Mouse (Mus musculus): ENCODE measurements around the gene Cdc42bpb. TPM values are rescaled to one million over a fixed set of nuclear protein-coding genes. Genes with fewer than 3 reads are reported as not detected.

Cdc42bpb gene
- polyA plus RNA-seq, 1 experiment from 2014 or later: 27.7 TPM

GRCm38 (mm10) chr12:111411631-111412355 lies 34.3 kb upstream of the Cdc42bpb start:
- peaks cover 14% of the 10 kb centered on the region for H3K4me1 ChIP-seq (replicated peaks; ENCODE audit: insufficient read depth, low read length)
- H3K4me2 ChIP-seq (ENCODE audit: low read length): no peak overlapping the region
- no peaks in the 10 kb centered on the region for H3K27me3 ChIP-seq (ENCODE audit: insufficient read depth, low read length)
- H3K9me3 ChIP-seq (replicated peaks; ENCODE audit: low read length): no peaks in the 10 kb centered on the region
- H3K4me3 ChIP-seq (replicated peaks; ENCODE audit: low read depth, low read length): no peak overlapping the region
- no peak overlapping the region for H3K9ac ChIP-seq (ENCODE audit: low read depth, low read length)
- TF ChIP-seq CTCF (IDR thresholded peaks at IDR 0.05; ENCODE audit: low read depth): no peak
- no peaks in the 10 kb centered on the region for H3K36me3 ChIP-seq (ENCODE audit: insufficient read depth, low read length)
- H3K27ac ChIP-seq: 0 out of 2 replicates have a peak overlapping the region, but pooled peaks have one; percentile 81
- ATAC-seq (replicated peaks; ENCODE audit: low FRiP score, low read depth) (no peak), DNase-seq (ENCODE audit: low spot score) (no peak)
- WGBS: 80% methylated on average over 8 of the region's 8 CpGs

GRCm38 (mm10) chr12:111409583-111409982 lies 32.1 kb upstream of the Cdc42bpb start:
- peaks cover 13% of the 10 kb centered on the region for H3K4me1 ChIP-seq (replicated peaks; ENCODE audit: insufficient read depth, low read length)
- H3K4me3 ChIP-seq (replicated peaks; ENCODE audit: low read depth, low read length): no peak overlapping the region
- ATAC-seq (replicated peaks; ENCODE audit: low FRiP score, low read depth) (no peak), DNase-seq (ENCODE audit: low spot score) (no peak)
- TF ChIP-seq CTCF (IDR thresholded peaks at IDR 0.05; ENCODE audit: low read depth): no peak
- 0 out of 2 replicates have a peak, but pooled peaks cover 6% of the 10 kb centered on the region for H3K27me3 ChIP-seq (ENCODE audit: insufficient read depth, low read length)
- H3K9ac ChIP-seq (ENCODE audit: low read depth, low read length): no peak overlapping the region
- whole genome bisulfite sequencing: 41% methylated on average over 5 of the region's 5 CpGs
- no peaks in the 10 kb centered on the region for H3K9me3 ChIP-seq (replicated peaks; ENCODE audit: low read length)
- H3K36me3 ChIP-seq (ENCODE audit: insufficient read depth, low read length): no peaks in the 10 kb centered on the region
- H3K27ac ChIP-seq: no peak overlapping the region
- H3K4me2 ChIP-seq (ENCODE audit: low read length): no peak overlapping the region

DNA sequence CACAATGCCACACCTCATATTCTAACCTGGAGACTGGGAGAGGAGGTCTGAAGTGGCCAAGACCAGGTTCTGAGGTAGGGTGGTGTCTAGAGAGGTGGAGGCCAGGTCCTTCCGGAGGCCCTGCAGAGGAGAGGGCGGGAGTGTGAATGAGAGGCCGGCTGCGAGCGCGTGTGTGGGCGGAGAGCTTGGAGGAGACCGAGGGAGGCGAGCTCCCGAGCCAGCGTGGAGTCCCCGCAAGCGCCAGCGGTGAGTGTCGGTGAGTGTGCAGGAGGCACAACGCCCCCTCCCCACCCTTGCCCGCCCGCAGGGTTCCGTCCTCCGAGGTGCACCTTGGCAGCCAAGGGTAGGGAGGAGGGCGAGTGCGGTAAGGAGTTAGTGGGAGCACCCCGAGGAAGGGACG lies 29.1 kb upstream of the Cdc42bpb start, which contains the start of gene Lbhd2:
Gene Lbhd2 (plus strand): TSS at position 188 of the 400 bp plus-strand sequence.
- TF ChIP-seq CTCF (IDR thresholded peaks at IDR 0.05; ENCODE audit: low read depth): no peak
- no peaks in the 10 kb centered on the region for H3K36me3 ChIP-seq (ENCODE audit: insufficient read depth, low read length)
- peak within 1 kb of the TSS; percentile 54 for H3K4me2 ChIP-seq (ENCODE audit: low read length)
- peaks cover 10% of the 10 kb centered on the region for H3K4me1 ChIP-seq (replicated peaks; ENCODE audit: insufficient read depth, low read length)
- H3K4me3 ChIP-seq (replicated peaks; ENCODE audit: low read depth, low read length): peak within 1 kb of the TSS; percentile 23
- 4% methylated on average over 23 of the region's 24 CpGs for WGBS
- H3K27me3 ChIP-seq (ENCODE audit: insufficient read depth, low read length): 0 out of 2 replicates have a peak, but pooled peaks cover 6% of the 10 kb centered on the region
- no peak for ATAC-seq (replicated peaks; ENCODE audit: low FRiP score, low read depth)
- no peak for DNase-seq (ENCODE audit: low spot score)
- H3K27ac ChIP-seq: no peak within 1 kb of the TSS
- no peak within 1 kb of the TSS; the same call in 1 of the 2 replicates for H3K9ac ChIP-seq (ENCODE audit: low read depth, low read length)
- no peaks in the 10 kb centered on the region for H3K9me3 ChIP-seq (replicated peaks; ENCODE audit: low read length)

DNA sequence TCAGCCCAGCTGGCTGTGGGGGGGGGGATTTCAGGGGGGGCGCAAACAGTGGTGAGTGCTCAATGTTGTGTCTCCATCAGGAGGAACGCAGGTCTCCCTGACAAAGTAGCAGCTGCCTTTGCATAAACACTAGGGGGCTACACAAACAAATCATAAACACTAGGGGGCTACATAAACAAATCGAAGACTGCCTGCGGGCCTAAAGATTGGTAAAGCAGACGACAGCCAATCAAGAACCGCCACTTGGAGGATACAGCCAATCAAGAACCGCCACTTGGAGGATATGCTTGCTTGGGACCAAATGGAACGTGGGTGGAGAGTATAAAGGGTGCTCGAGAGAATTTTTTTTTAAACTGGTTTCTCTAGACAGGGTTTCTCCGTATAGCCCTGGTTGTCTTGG lies 27.4 kb upstream of the Cdc42bpb start:
- ATAC-seq (replicated peaks; ENCODE audit: low FRiP score, low read depth) (no peak), DNase-seq (ENCODE audit: low spot score) (no peak)
- Histone ChIP-seq H3K4me2 (ENCODE audit: low read length) (no peak overlapping the region), H3K4me1 (replicated peaks; ENCODE audit: insufficient read depth, low read length) (peaks cover 10% of the 10 kb centered on the region), H3K36me3 (ENCODE audit: insufficient read depth, low read length) (no peaks in the 10 kb centered on the region), H3K9ac (ENCODE audit: low read depth, low read length) (no peak overlapping the region), H3K27ac (no peak overlapping the region), H3K4me3 (replicated peaks; ENCODE audit: low read depth, low read length) (no peak overlapping the region), H3K9me3 (replicated peaks; ENCODE audit: low read length) (no peaks in the 10 kb centered on the region), H3K27me3 (ENCODE audit: insufficient read depth, low read length) (0 out of 2 replicates have a peak, but pooled peaks cover 6% of the 10 kb centered on the region)
- TF ChIP-seq CTCF (IDR thresholded peaks at IDR 0.05; ENCODE audit: low read depth): no peak
- WGBS: 59% methylated on average over 10 of the region's 10 CpGs

DNA sequence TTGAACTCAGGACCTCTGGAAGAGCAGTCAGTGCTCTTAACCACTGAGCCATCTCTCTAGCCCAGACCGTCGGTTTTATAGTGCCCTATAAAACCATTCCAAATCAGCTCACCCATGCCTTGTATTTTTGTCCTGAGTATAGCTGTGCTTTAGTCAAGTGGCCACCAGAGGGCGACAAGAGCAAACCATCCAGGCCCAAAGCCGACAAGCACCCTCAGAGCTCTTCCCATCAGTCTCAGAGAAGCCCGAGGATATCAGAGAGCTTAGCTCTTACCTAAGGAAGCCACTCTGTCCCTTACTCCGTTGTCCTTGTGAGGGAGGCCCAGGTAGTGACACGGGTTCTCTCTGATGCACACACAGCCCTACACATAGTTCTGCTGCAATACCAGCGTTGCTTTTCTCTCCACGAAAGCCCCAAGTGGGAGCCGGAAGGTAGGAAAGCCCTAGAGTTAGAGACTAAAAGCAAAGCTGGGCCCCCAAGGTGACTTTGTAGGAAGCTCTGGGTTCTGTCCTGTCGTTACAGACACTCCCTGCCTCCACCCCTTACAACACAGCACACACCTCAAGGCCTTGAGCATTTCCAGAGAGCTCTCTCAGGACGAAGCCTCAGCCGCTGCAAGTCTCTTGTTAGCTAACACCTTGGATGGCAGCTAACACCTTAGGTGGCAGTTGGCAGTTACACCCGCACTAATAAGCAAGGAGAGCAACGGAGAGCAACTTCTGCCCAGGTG lies 24.1 kb upstream of the Cdc42bpb start:
- Histone ChIP-seq H3K27ac (no peak overlapping the region), H3K9ac (ENCODE audit: low read depth, low read length) (no peak overlapping the region), H3K4me2 (ENCODE audit: low read length) (no peak overlapping the region), H3K36me3 (ENCODE audit: insufficient read depth, low read length) (no peaks in the 10 kb centered on the region), H3K4me3 (replicated peaks; ENCODE audit: low read depth, low read length) (no peak overlapping the region), H3K9me3 (replicated peaks; ENCODE audit: low read length) (no peaks in the 10 kb centered on the region), H3K4me1 (replicated peaks; ENCODE audit: insufficient read depth, low read length) (peaks cover 5% of the 10 kb centered on the region), H3K27me3 (ENCODE audit: insufficient read depth, low read length) (0 out of 2 replicates have a peak, but pooled peaks cover 6% of the 10 kb centered on the region)
- DNase-seq (ENCODE audit: low spot score) (peak; percentile 95), ATAC-seq (replicated peaks; ENCODE audit: low FRiP score, low read depth) (peak; percentile 37; the same call in 1 of the 2 replicates)
- 19% methylated on average over 15 of the region's 15 CpGs for WGBS
- peak; percentile 96 for TF ChIP-seq CTCF (IDR thresholded peaks at IDR 0.05; ENCODE audit: low read depth)

DNA sequence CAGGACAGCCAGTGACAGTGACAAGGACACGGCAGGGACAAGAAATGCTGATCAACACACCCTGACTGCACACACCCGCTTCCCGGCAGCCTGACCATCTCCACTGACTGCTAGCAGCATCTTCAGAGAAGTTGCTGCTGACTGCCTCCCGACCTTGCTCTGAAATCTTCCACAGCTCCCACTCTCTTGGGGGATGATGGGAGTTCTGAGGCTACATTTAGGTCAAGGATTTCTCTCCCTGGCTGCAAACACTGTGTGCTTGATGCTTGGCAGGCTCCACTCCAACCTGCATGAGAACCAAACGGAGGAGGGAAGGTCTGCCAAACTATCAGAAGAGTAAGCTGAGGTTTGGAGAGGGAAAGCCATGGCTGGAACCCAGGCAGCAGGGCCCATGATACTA lies 19.5 kb upstream of the Cdc42bpb start:
- TF ChIP-seq CTCF (IDR thresholded peaks at IDR 0.05; ENCODE audit: low read depth): no peak
- H3K27me3 ChIP-seq (ENCODE audit: insufficient read depth, low read length): no peaks in the 10 kb centered on the region
- H3K4me3 ChIP-seq (replicated peaks; ENCODE audit: low read depth, low read length): no peak overlapping the region
- no peak overlapping the region for H3K9ac ChIP-seq (ENCODE audit: low read depth, low read length)
- H3K4me1 ChIP-seq (replicated peaks; ENCODE audit: insufficient read depth, low read length): 0 out of 2 replicates have a peak, but pooled peaks cover 3% of the 10 kb centered on the region
- DNase-seq (ENCODE audit: low spot score): no peak
- H3K27ac ChIP-seq: no peak overlapping the region
- H3K36me3 ChIP-seq (ENCODE audit: insufficient read depth, low read length): no peaks in the 10 kb centered on the region
- WGBS: 62% methylated on average over 5 of the region's 5 CpGs
- no peak for ATAC-seq (replicated peaks; ENCODE audit: low FRiP score, low read depth)
- H3K4me2 ChIP-seq (ENCODE audit: low read length): no peak overlapping the region
- no peaks in the 10 kb centered on the region for H3K9me3 ChIP-seq (replicated peaks; ENCODE audit: low read length)
